Mouse (Mus musculus): ENCODE measurements around the gene Slc13a1.

- TF ChIP-seq CTCF (IDR thresholded peaks at IDR 0.05) (no peak), POLR2A (IDR thresholded peaks at IDR 0.05; ENCODE audit: insufficient read depth, low read depth, low read length) (no peak), EP300 (IDR thresholded peaks at IDR 0.05; ENCODE audit: insufficient read depth, low read depth, low read length) (no peak)
Measured at GRCm38 (mm10) chr6:24105681-24106080, 62.2 kb downstream of the Slc13a1 start.

All from heart, adult 2 months (tissue).